Comparison of ENCODE assay signal across 30 mouse cellular contexts in genomic region chr1:104318020-104318419, GRCm38 (mm10).
"Had no signal": no experiment of that assay in that cellular context is flagged by ENCODE, and none has a peak within 500 bp of the region (broad histone marks: within the 10 kb centered on the region; RNA-seq: fewer than 3 reads in every experiment).

No protein-coding gene starts in this region.

- H3K4me1 ChIP-seq: limb, embryonic 10.5 days; limb, embryonic 12.5 days; limb, embryonic 13.5 days; limb, embryonic 15.5 days; liver, embryonic 12.5 days; liver, embryonic 13.5 days; liver, embryonic 15.5 days; lung, embryonic 15.5 days; megakaryocyte, embryonic 14.5 days; midbrain, embryonic 10.5 days; midbrain, embryonic 12.5 days; midbrain, embryonic 15.5 days; neural tube, embryonic 12.5 days had no signal

- H3K4me2 ChIP-seq: limb, embryonic 12.5 days; limb, embryonic 13.5 days; limb, embryonic 15.5 days; liver, embryonic 11.5 days; liver, embryonic 12.5 days; liver, embryonic 13.5 days; liver, embryonic 15.5 days; lung, embryonic 14.5 days; lung, embryonic 15.5 days; midbrain, embryonic 12.5 days; midbrain, embryonic 15.5 days; neural tube, embryonic 12.5 days had no signal

- ATAC-seq: liver, embryonic 12.5 days; liver, postnatal 0 days; lung, postnatal 0 days; midbrain, embryonic 15.5 days; midbrain, embryonic 16.5 days had no signal

- DNase-seq: left cerebral cortex, postnatal 4 days; liver; liver, embryonic 13.5 days; liver, postnatal 0 days; lung, adult 18-20 months; lung, adult 2 months; lung, embryonic 14.5 days; lung, postnatal 10 days; lung, postnatal 14 days; lung, postnatal 36 days; lung, postnatal 4 days; midbrain, embryonic 14.5 days had no signal

- H3K27ac ChIP-seq: limb, embryonic 10.5 days; limb, embryonic 12.5 days; limb, embryonic 13.5 days; limb, embryonic 15.5 days; liver, embryonic 12.5 days; liver, embryonic 13.5 days; liver, embryonic 14.5 days; liver, embryonic 15.5 days; lung, embryonic 15.5 days; macrophage; midbrain, embryonic 10.5 days; midbrain, embryonic 12.5 days; midbrain, embryonic 15.5 days; neural tube, embryonic 12.5 days had no signal

- H3K36me3 ChIP-seq: limb, embryonic 10.5 days; limb, embryonic 12.5 days; limb, embryonic 13.5 days; limb, embryonic 15.5 days; liver, embryonic 12.5 days; liver, embryonic 13.5 days; liver, embryonic 15.5 days; lung, embryonic 15.5 days; midbrain, embryonic 10.5 days; midbrain, embryonic 12.5 days; midbrain, embryonic 15.5 days; neural tube, embryonic 12.5 days had no signal

- H3K9me3 ChIP-seq: limb, embryonic 10.5 days; limb, embryonic 12.5 days; limb, embryonic 13.5 days; limb, embryonic 15.5 days; liver, embryonic 12.5 days; liver, embryonic 13.5 days; liver, embryonic 15.5 days; lung, embryonic 15.5 days; megakaryocyte, embryonic 14.5 days; midbrain, embryonic 10.5 days; midbrain, embryonic 12.5 days; midbrain, embryonic 15.5 days; neural tube, embryonic 12.5 days had no signal

- H3K9ac ChIP-seq: limb, embryonic 12.5 days; limb, embryonic 13.5 days; limb, embryonic 15.5 days; liver, embryonic 12.5 days; liver, embryonic 13.5 days; liver, embryonic 14.5 days; liver, embryonic 15.5 days; liver, postnatal 0 days; lung, embryonic 14.5 days; lung, embryonic 15.5 days; midbrain, embryonic 12.5 days; midbrain, embryonic 15.5 days; neural tube, embryonic 12.5 days had no signal

- H3K4me3 ChIP-seq: limb, embryonic 10.5 days; limb, embryonic 12.5 days; limb, embryonic 13.5 days; limb, embryonic 15.5 days; liver, embryonic 12.5 days; liver, embryonic 13.5 days; liver, embryonic 15.5 days; lung, embryonic 15.5 days; megakaryocyte, embryonic 14.5 days; midbrain, embryonic 10.5 days; midbrain, embryonic 12.5 days; midbrain, embryonic 15.5 days; myocyte; neural tube, embryonic 12.5 days had no signal

- H3K27me3 ChIP-seq: limb, embryonic 12.5 days; limb, embryonic 13.5 days; limb, embryonic 15.5 days; liver, embryonic 12.5 days; liver, embryonic 13.5 days; liver, embryonic 15.5 days; lung, embryonic 15.5 days; megakaryocyte, embryonic 14.5 days; midbrain, embryonic 12.5 days; midbrain, embryonic 15.5 days; neural tube, embryonic 12.5 days had no signal
